Mouse (Mus musculus) brown adipose tissue, adult 24 weeks (tissue): ENCODE measurements around the gene Ceacam10. TPM values are rescaled to one million over a fixed set of nuclear protein-coding genes. Genes with fewer than 3 reads are reported as not detected.
"Not testable (repeated sequence)": the region's sequence is repeated elsewhere in the genome, so short reads cannot be mapped to it uniquely, and the experiment has no call there.

Experiments
- H3K27ac ChIP-seq: fragments of 200-500 bp; replicated peaks from 2 replicates; pipeline ENCODE4 v1.5.1; 2012; ENCODE audit warnings: low read depth, mild to moderate bottlenecking, low read length
- H3K4me1 ChIP-seq: fragments of 200-500 bp; 2 replicates; pipeline ENCODE4 v1.6.1; 2012; ENCODE audit warnings: low read length, mixed read lengths; ENCODE audit not compliant: control insufficient read depth, insufficient read depth, insufficient read length
- H3K4me3 ChIP-seq: fragments of 200-500 bp; 2 replicates; pipeline ENCODE4 v1.5.1; 2012; ENCODE audit warnings: low read depth, mild to moderate bottlenecking, low read length, moderate library complexity; ENCODE audit not compliant: insufficient read depth
- polyA plus RNA-seq: library from polyadenylated mRNA; stranded (reverse); fragments of >200 nt; gene quantifications from 2 replicates; pipeline ENCODE4 v1.2.4, GENCODE M21; 2012; ENCODE audit not compliant: missing spikeins, insufficient read depth, insufficient read length

Ceacam10 gene
- not detected in 2 replicates for polyA plus RNA-seq

DNA sequence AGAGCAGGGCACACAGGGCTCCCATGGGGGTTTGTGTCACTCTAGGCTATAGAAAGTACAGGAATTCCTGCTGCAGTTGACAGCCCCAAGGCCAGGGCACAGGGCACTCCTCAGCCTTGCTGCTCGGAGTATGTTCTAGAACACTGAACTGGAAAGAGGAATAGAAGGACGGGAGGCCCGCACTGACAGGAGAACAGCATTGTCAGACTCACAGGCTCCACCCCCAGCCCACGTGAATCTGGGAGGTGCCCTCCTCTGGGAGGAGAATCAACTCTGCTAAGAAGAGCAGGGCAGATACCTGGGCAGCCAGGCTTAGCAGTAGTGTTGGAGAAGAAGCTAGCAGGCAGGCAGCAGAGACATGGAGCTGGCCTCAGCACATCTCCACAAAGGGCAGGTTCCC is at the start of gene Ceacam10:
TSS of gene Ceacam10 (plus strand) at position 289 of the 400 bp plus-strand sequence.
- H3K4me1 ChIP-seq, H3K27ac ChIP-seq, H3K4me3 ChIP-seq: not testable (repeated sequence)

DNA sequence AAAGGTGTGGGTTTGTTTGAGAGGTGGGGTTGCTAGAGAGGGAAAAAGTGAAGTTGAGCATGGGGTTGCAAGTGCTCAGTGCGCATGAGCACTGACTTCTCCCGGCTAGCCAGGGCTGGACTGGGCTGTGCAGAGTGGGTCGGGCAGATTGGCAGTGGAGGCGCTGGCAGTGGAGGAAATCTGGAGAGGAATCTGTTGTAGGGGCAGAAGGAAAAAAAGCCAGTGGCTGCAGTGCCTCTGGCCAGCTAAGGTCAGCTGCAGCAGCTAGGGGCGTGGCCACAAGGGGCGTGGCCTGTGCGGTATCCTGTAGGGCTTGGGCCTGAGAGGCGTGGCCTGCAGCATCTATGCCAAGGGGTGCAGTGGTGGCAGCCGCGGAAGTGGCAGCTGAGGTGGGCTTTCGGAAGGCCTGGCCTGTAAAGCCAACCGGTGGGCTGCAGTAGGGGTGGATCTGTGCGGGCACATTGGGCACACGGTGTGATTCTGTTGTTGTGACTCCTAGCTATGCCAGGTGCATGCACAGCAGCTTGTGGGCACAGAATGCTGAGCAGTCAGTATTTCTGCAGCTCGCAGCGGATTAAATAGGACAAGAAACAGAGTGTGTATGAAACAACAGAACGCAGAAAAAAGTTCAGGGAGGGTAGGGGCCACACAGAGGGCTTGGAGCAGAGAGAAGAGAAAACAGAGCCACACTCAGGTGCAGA is 40.9 kb upstream of the Ceacam10 start:
- no peak overlapping the region for H3K27ac ChIP-seq
- H3K4me3 ChIP-seq, result no peak overlapping the region
- no peaks in the 10 kb centered on the region for H3K4me1 ChIP-seq

DNA sequence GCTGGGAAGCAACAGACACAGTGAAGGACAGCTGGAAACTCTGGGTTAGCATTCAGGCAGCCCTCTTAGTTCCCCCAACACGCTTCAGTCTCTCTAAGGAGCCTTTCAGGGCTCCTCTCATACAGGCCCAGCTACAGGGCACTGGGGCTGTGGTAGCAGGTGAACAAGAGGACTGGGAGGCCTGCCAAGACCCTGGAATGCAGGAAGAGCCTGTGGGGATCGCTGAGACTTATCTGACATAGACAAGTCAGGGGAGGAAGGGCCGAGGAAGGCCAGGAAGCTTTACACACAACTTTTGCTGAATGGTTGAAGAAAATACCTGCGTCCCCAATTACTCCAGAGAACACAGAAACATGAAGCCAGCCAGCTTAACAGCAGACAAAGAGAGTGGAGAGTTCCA is 26.3 kb upstream of the Ceacam10 start:
- H3K4me1 ChIP-seq, result no peaks in the 10 kb centered on the region
- no peak overlapping the region for H3K4me3 ChIP-seq
- H3K27ac ChIP-seq, result no peak overlapping the region

DNA sequence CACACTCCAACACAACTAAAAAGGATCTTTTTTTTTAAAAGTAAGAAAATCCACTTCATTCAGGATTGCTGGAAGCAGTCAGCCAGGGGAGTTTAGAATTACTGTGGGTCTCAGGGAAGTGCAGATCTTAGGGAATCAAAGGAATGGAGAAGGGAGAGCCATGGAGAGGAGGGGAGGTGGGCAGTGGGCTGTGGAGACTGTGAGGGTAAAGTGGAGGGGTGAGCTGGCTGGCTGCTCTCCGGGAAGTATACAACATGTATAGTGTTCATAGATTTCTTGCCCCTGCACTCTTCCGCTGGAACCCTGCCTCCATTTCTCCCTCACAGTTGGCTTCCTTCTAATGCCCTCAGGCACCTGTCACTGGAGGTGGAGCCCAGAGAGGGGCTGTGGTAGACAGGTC is 25.4 kb upstream of the Ceacam10 start:
- H3K4me3 ChIP-seq, result no peak overlapping the region
- H3K27ac ChIP-seq, result no peak overlapping the region
- H3K4me1 ChIP-seq, result no peaks in the 10 kb centered on the region

DNA sequence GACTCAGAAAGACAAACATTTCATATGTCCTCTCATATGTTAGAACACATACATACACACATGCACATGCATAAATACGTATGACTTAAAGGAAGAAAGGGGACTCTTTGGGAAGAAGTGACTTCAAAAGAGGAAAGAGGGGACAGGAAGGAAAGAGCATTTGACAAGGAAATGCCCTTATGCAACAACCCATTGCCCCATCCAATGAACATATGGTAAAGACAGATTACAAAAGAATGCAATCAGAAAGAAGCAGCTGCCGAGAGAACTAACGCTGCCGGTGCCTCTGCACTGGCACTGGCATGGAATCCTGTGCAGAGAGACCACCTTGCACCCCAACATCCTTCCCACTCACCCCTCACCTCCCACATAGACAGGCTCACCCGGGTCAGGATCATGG is 23.5 kb upstream of the Ceacam10 start:
- Histone ChIP-seq H3K27ac (no peak overlapping the region), H3K4me1 (no peaks in the 10 kb centered on the region)

DNA sequence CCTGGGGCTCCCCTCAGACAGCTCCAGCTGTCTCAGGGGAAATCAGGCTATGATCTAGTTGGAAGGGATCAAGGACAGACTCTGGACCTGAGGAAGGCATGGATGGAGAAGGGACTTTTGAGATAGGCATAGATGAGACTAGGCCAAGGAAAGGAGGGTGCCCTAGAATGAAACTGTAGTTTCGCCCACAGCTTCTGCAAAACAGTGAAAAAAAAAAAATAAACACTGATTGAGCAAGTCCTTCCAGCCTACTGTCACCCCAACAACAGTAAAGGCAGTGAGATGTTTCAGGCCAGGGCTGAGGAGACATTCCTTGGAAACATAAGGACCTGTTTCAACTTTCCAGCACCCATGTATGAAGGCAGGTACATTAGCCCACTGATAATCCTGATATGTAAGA is 18.5 kb upstream of the Ceacam10 start:
- no peak overlapping the region for H3K27ac ChIP-seq

More for the DNA sequence above, 23.5 kb upstream of the Ceacam10 start:
- no peak overlapping the region for H3K4me3 ChIP-seq

DNA sequence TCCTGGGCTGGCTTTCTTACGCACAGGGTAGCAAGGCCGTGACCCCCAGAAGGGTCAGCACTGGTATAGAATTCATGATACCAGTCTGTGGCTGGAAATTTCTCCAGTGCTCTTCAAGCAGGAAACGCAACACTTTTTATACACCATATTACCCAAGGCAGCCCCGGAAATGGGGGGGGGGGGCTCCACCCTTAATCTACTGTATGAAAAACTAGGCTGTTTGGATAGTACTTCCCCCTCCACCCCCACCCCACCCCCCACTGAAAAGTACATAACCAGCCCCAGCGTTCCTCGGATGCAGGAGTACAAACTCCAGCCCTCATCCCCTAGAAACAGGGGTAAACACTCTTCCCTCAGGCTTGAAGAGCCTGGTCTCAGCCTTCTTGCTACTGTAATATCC is 16.8 kb upstream of the Ceacam10 start, which contains the start of gene Cd177:
TSS of gene Cd177 (minus strand) at position 101 of the 400 bp plus-strand sequence.
- Histone ChIP-seq H3K4me1 (no peaks in the 10 kb centered on the region), H3K27ac (no peak within 1 kb of the TSS), H3K4me3 (no peak within 1 kb of the TSS)

More for the DNA sequence above, 18.5 kb upstream of the Ceacam10 start:
- no peak overlapping the region for H3K4me3 ChIP-seq
- H3K4me1 ChIP-seq, result no peaks in the 10 kb centered on the region

DNA sequence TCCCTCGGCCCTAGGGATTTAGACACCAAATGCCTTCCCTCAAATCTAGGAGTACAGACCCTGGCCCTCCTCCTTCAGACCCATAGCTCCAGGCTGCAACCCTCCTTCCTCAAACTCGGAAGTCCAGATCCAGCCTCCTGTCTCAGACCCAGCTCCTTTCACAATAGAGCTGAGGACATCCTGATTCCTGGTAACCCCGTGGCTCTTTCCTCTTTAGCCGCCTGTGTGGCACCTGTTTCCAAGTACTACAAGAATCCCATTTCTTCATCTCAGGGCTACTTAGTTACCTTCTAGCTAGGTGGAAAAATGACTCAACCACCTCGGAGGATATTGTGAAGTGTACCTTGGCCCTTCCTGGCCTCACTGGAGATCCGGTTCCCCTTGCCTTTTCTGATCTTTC is 15.8 kb upstream of the Ceacam10 start:
- Histone ChIP-seq H3K4me1 (no peaks in the 10 kb centered on the region), H3K27ac (no peak overlapping the region), H3K4me3 (no peak overlapping the region)

DNA sequence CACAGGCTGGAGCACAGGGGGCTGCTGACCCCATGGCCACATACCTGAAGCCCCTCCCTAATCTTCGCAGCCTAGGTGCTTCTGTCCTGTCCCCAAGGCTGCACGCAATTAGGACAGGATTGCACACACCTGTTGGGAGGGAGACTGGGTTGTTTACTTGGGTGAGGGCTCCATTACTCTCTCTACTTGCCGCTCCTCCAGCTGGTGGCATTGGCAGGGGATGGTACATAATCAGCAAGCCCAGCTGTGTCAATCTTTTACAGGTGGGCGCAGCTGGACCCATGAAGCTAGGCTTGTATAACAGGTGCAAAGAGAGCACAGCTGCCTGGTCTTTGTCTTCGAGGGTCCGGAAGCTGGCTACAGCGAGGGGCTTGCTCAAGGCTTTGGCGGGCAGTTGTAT is 14.4 kb upstream of the Ceacam10 start:
- Histone ChIP-seq H3K4me1 (no peaks in the 10 kb centered on the region), H3K27ac (no peak overlapping the region), H3K4me3 (no peak overlapping the region)

DNA sequence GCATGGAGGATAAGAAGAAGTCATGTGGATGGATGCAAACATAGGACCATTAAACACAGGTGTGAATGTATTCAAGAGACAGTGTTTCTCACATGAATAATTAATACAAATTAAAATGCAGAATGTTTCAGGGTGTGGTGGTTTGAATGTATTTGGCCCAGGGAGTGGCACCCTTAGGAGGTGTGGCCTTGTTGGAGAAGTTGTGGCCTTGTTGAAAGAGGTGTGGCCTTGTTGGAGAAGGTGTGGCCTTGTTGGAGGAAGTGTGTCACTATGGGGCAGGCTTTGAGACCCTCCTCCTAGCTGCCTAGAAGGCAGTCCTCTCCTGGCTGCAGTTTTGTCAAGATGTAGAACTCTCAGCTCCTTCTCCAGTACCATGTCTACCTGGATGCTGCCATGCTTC is 5.6 kb upstream of the Ceacam10 start:
- Histone ChIP-seq H3K27ac (no peak overlapping the region), H3K4me3 (no peak overlapping the region), H3K4me1 (no peaks in the 10 kb centered on the region)

DNA sequence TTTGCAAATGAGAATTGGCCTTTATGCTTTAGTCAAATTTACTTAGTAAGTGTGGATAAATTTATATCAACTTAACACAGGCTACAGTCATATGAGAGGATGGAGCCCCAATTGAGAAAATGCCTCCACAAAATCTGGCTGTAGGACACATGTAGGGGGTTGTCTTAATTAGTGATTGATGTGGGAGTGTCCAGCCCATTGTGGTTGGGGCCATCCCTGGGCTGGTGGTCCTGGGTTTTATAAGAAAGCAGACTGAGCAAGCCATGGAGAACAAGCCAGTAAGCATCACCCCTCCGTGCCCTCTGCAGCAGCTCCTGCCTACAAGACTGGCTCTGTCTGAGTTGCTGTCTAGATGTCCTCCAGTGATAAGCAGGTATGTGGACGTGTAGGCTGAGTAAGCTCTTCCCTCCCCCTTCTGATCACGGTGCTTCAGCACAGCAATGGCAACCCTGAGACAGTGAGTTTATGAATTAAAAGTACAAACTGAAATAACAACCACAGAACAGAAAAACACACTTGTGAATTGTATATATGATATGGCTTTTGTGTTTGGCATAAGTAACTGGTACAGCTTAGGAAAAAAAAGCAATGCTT is 3.0 kb upstream of the Ceacam10 start:
- Histone ChIP-seq H3K4me3 (no peak overlapping the region), H3K4me1 (no peaks in the 10 kb centered on the region), H3K27ac (no peak overlapping the region)

DNA sequence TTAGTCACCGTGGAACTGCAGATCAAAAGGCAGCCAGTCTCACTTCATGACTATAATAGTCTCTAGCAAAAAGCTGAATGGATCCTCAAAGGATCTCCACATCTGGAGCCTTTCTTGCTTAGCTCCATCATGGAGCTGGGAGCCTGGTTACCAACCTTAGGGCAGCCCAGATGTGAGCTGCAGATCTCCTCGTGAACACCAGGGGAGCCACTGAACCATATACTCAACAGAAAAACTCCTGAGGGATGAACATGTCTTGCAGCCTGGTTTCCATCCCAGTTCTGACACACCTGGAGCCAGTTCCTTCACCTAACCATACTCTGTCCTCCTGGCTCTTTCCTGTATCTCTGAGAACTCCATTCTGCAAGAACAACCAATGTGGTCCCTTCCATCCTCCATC is 861 bp upstream of the Ceacam10 start:
- no peaks in the 10 kb centered on the region for H3K4me1 ChIP-seq
- H3K27ac ChIP-seq, result no peak overlapping the region
- no peak overlapping the region for H3K4me3 ChIP-seq

DNA sequence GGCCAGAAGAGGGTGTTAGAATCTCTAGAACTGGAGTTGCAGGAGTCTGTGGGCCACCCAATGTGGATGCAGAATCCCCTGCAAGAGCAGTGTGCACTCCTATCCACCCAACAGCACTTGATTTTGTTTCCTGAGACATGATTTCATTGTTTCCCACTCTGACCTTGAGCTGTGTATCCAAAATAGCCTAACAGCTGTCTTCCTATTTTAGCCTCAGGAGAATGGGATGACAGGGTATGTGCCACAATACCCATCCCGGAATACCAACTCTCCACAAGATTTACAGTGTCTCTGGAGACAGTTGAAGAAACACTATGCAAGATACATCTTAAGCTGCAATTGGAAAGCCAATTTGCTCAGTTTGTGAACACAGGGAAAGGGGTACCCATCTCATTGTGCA is 20.9 kb downstream of the Ceacam10 start:
- Histone ChIP-seq H3K4me3 (no peak overlapping the region), H3K4me1 (no peaks in the 10 kb centered on the region)

DNA sequence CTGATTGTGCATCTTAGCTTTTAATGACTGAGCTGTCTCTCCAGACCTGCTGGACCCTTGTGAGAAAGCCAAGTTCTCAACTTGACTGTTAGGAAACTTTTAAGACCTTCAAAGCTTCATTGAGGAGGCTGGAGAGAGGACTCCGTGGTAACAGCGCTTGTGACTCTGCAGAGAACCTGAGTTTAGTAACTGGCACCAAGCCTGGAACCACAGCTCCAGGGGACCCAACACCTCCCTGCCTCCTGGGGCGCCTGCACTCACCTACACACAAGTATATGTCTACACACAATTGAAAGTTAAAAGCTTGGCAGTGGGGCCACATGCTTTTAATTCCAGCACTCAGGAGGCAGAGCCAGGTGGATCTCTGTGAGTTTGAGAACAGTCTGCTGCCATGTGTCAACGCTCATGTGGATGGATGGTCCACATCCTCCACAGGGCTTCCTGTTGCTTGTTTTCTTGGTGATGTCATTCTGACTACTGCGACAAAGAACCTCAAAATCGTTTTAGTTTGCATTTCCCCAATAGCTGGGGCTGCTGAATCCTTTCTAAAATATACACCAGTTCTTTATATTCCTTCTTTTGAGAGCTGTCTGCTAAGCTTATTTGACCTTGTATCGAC is 25.3 kb downstream of the Ceacam10 start:
- no peak overlapping the region for H3K4me3 ChIP-seq
- H3K4me1 ChIP-seq, result no peaks in the 10 kb centered on the region
- no peak overlapping the region for H3K27ac ChIP-seq

More for the DNA sequence above, 20.9 kb downstream of the Ceacam10 start:
- no peak overlapping the region for H3K27ac ChIP-seq

DNA sequence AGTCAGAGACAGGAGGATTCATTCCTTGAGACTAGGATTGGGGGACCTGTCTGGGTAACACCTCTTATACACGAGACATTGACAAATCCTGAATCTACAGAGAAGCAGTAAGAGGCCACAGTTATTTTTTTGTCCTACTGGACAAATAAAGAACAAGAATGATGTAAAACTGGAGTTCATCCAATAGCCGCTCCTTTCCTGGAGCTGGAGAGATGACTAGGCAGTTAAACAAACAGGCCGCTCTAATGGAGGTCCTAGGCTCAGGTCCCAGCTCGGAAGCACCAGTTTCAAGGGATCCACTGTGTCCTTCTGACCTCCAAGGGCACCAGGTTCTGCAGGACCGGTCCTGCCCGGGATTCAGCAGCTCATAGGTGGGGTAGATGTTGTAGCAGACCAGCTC is 27.8 kb downstream of the Ceacam10 start:
- Histone ChIP-seq H3K4me3 (no peak overlapping the region), H3K27ac (no peak overlapping the region), H3K4me1 (no peaks in the 10 kb centered on the region)

DNA sequence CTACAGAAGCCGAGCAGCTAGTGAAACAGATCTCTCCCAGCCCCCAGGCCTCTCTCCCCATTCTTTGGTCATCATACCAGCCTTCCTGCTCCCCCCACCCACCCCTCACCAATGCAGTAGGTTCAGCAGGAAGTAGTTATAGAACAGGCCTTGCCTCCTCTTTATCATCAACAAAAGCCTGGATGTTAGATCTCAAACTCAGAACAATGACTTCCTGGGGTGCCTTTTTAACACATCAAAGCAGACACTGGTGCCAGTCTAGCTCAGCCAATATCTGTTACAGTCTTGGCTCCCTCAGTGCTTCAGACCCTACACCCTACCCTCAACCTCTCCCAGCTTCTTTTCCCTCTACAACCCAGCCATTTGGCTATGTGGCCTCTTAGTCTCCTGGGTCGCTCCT is 32.0 kb downstream of the Ceacam10 start:
- Histone ChIP-seq H3K4me3 (no peak overlapping the region), H3K27ac (no peak overlapping the region), H3K4me1 (no peaks in the 10 kb centered on the region)
